Mouse (Mus musculus) adrenal gland, postnatal 36 days (tissue): ENCODE results near the gene Cntnap3. TPM values are rescaled to one million over a fixed set of nuclear protein-coding genes. Genes with fewer than 3 reads are reported as not detected.

Source experiments
- DNase-seq, 2 experiments: peaks; one replicate each; pipeline ENCODE4 v3.0.0; 2021; ENCODE audit warnings: mixed read lengths in 1 of 2
- long read RNA-seq, 2 experiments: library from polyadenylated mRNA; stranded (forward); transcript quantifications; one replicate each; pipeline ENCODE4 v2.0.0; 2021; ENCODE audit warnings: borderline sequencing depth in 2 of 2
- total RNA-seq, 2 experiments: library from RNA; stranded (reverse); gene quantifications; 2 replicates each; pipeline ENCODE4 v1.2.3; 2021

Gene Cntnap3
- total RNA-seq, result under 1 TPM in 1 of 2 experiments, not detected in 1; 0.13 TPM
- long read RNA-seq, experiment 1, result 0 reads
- long read RNA-seq, experiment 2, result 0 reads

DNA sequence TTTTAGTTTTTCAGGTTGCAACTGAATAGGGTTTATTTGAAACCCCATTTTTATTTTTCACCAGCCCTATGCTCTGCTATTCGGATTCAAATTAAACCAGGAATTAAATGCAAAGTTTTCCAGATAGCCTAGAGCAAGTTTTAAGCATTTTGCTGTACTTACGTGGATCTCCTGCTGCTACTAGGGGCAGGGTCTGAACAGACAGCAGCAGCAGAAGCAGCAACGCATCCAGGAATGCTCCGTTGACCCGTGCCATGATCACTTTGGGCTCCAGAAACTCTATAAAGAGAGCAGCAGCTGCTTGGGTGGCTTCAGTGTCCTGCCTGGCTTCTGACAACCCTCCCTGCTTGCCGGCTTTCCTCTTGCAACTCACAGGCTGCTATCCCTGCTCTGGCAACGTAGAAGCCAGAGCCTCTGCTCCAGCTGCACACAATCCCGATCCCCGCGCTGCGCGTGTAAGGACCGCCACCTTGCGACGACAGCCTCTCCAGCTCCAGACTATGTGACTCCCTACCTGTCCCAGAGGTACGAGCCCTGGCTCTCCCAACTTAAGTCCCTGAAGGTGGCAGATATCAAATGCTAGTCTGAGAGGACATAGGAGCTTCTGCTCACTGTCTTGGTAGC lies at the start of gene Cntnap3:
Gene Cntnap3 (minus strand): TSS at position 371 of the 624 bp plus-strand sequence.
- DNase-seq, result peak; percentile 30 to 35

- no peak for DNase-seq
Measured at GRCm38 (mm10) chr13:64917191-64917590, 13.4 kb upstream of the Cntnap3 start, which contains the start of gene Spata31. Spata31 (plus strand) TSS chr13:64917406.

DNA sequence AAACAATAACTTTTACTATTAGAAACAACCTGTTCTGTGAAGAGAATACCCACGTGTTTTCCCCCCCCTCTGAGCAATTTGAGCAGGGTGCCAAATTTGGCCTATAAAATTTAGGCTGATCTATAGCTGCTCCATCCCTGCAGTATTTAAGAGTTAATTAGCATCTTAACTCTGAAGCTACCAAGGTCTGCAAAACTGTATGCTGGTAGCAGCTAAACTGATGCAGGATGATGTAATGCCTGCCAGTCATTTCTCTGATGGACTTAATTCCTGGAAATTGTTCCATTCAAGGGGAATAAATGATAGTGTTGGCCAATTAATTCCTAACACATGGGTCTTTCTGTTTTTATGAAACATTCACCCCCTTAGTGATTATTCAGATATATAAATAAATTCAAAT lies 623 bp downstream of the Cntnap3 start:
- no peak for DNase-seq

GRCm38 (mm10) chr13:64865397-64865796 lies 38.4 kb downstream of the Cntnap3 start:
- DNase-seq, result no peak

GRCm38 (mm10) chr13:64824856-64825255 lies 78.9 kb downstream of the Cntnap3 start:
- DNase-seq, result peak in 1 of 2 experiments; percentile 20

- no peak for DNase-seq
Measured at GRCm38 (mm10) chr13:64745383-64745782, 158.4 kb downstream of the Cntnap3 start.

DNA sequence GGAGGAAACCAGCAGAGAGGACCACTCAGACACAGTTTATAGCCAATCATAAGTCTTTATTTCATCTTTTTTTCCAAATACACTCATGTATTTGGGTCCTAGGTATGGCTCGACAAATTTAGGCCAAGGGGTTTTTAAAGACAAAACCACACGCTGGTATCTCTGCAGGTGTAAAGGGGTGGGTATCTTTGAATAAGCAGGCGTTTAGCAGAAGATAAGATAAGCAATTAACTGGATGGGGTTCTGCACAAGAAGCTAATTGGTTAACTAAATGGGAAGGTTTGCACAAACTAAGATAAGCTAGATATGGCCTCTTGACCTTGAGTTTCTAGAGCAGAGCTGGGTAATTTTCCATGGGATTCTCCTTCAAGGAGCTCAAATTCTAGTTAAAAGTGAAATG lies 171.5 kb downstream of the Cntnap3 start:
- DNase-seq, result no peak

DNA sequence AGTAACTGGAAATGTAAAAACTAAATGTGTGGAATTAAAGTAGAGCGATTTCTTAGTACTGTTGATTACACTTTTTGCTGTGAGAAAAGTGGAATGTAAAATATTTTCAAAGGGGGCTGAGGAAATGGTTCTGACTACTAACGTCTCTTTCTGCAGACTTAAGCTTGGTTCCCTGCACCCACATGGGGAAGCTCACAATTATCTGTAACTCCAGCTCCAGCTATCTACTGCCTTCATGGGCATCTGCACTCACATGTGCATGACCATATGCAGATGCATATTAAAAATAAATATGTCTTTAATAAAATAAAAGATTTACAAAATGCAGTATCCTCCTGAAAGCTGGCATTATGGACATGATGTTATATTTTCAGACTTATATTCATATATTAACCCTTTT lies 187.0 kb downstream of the Cntnap3 start:
- no peak for DNase-seq

GRCm38 (mm10) chr13:64692463-64692862 lies 211.3 kb downstream of the Cntnap3 start:
- DNase-seq, result no peak

Other genes with a start within 250 kb of the Cntnap3 start
- gene Spata31, start 13.5 kb upstream of the Cntnap3 start, total RNA-seq, result not detected
- not detected for gene Spata31d1c, start 129.1 kb upstream of the Cntnap3 start, total RNA-seq
- not detected for gene Prss47, start 148.8 kb upstream of the Cntnap3 start, total RNA-seq
- gene Mfsd14b, start 209.0 kb upstream of the Cntnap3 start, total RNA-seq, result 10 to 100 TPM; 43.1 to 53.7 TPM
- gene Olfr465-ps1, start 234.1 kb upstream of the Cntnap3 start, total RNA-seq, result not detected
- not detected for gene Olfr466, start 246.3 kb upstream of the Cntnap3 start, total RNA-seq